Mouse (Mus musculus) heart, postnatal 0 days (tissue): Measurements from ENCODE around the gene Palb2. TPM values are rescaled to one million over a fixed set of nuclear protein-coding genes. Genes with fewer than 3 reads are reported as not detected.
A peak's percentile ranks its signal among the peaks of the same experiment; 100 is the strongest.
"Not testable (repeated sequence)": the region's sequence is repeated elsewhere in the genome, so short reads cannot be mapped to it uniquely, and the experiment has no call there.

Source experiments
- ATAC-seq: fragments of 200-750 bp; cut with Nextera tagmentation; 2 replicates; pipeline ENCODE4 v1.8.0; 2017; ENCODE audit warnings: low read depth, moderate number of reproducible peaks, moderate library complexity; ENCODE audit not compliant: insufficient read depth
- DNase-seq: peaks from one replicate; pipeline ENCODE4 v3.0.0-alpha.2; 2016; ENCODE audit warnings: low spot score
- H3K27ac ChIP-seq: fragments of 300-500 bp; sonication (generic); 2 replicates; pipeline ENCODE4 v1.5.1; 2014; ENCODE audit warnings: low read depth, mild to moderate bottlenecking
- H3K27me3 ChIP-seq: fragments of 300-500 bp; sonication (generic); 2 replicates; pipeline ENCODE4 v1.6.1; 2014; ENCODE audit warnings: low read length, mixed read lengths; ENCODE audit not compliant: control insufficient read depth, insufficient read depth
- H3K36me3 ChIP-seq: fragments of 300-500 bp; sonication (generic); replicated peaks from 2 replicates; pipeline ENCODE4 v1.6.1; 2014; ENCODE audit warnings: low read length, mixed read lengths; ENCODE audit not compliant: control insufficient read depth, insufficient read depth
- H3K4me1 ChIP-seq: fragments of 300-500 bp; sonication (generic); 2 replicates; pipeline ENCODE4 v1.6.1; 2014; ENCODE audit warnings: antibody characterized with exemption; ENCODE audit not compliant: control insufficient read depth, insufficient read depth
- H3K4me2 ChIP-seq: fragments of 300-500 bp; sonication (generic); 2 replicates; pipeline ENCODE4 v1.6.1; 2014; ENCODE audit warnings: low read depth, mild to moderate bottlenecking, low read length, moderate library complexity
- H3K4me3 ChIP-seq: fragments of 300-500 bp; sonication (generic); 2 replicates; pipeline ENCODE4 v1.5.1; 2014; ENCODE audit warnings: low read depth, low read length
- H3K9ac ChIP-seq: fragments of 300-500 bp; sonication (generic); replicated peaks from 2 replicates; pipeline ENCODE4 v1.6.1; 2014; ENCODE audit warnings: low read depth, low read length, mixed read lengths
- H3K9me3 ChIP-seq: fragments of 300-500 bp; sonication (generic); replicated peaks from 2 replicates; pipeline ENCODE4 v1.6.1; 2016; ENCODE audit warnings: low read length; ENCODE audit not compliant: control insufficient read depth
- CTCF ChIP-seq: IDR thresholded peaks from 2 replicates; pipeline ENCODE4 v1.5.1; 2016; ENCODE audit warnings: antibody characterized with exemption, control low read depth, low read depth
- EP300 ChIP-seq: IDR thresholded peaks from 2 replicates; pipeline ENCODE4 v1.6.1; 2016; ENCODE audit warnings: antibody characterized with exemption, low read depth
- WGBS: fragments of 180-500 bp; shearing (Covaris S2); extraction: QIAGEN DNeasy Blood & Tissue Kit; methylation state at CpG from one replicate; pipeline ENCODE4 v1.1.7; 2014; 5-methylcytosine and 5-hydroxymethylcytosine counted together
- polyA plus RNA-seq: library from polyadenylated mRNA; unstranded; fragments of >200 nt; fragmentation: Nextera tagmentation; extraction: Ambion mirVana; gene quantifications from 2 replicates; pipeline ENCODE4 v1.2.1, GENCODE M21; 2015
- total RNA-seq: library from RNA; depleted of rRNA; stranded (reverse); fragments of >200 nt; gene quantifications from 2 replicates; pipeline ENCODE4 v1.2.3, GENCODE M21; 2014; ENCODE audit warnings: low replicate concordance

Palb2 gene
- total and polyA plus RNA-seq, 2 experiments from 2014 or later: 2.4 to 6.4 TPM

- no peak overlapping the region for H3K27ac ChIP-seq
- H3K9me3 ChIP-seq: no peaks in the 10 kb centered on the region
- ATAC-seq: no peak
- H3K4me1 ChIP-seq: 0 out of 2 replicates have a peak, but pooled peaks cover 3% of the 10 kb centered on the region
- no peak overlapping the region for H3K4me2 ChIP-seq
- no peak overlapping the region for H3K4me3 ChIP-seq
- 90% methylated on average over 11 of the region's 11 CpGs for WGBS
- H3K27me3 ChIP-seq: no peaks in the 10 kb centered on the region
- DNase-seq: no peak
- no peak overlapping the region for H3K9ac ChIP-seq
- TF ChIP-seq CTCF: no peak
- TF ChIP-seq EP300: no peak
- peaks cover 32% of the 10 kb centered on the region for H3K36me3 ChIP-seq
Measured at GRCm38 (mm10) chr7:122126946-122127345, 5.8 kb downstream of the Palb2 start.

GRCm38 (mm10) chr7:122125636-122126035 lies 7.1 kb downstream of the Palb2 start:
- H3K27ac ChIP-seq: no peak overlapping the region
- H3K36me3 ChIP-seq: peaks cover 36% of the 10 kb centered on the region
- no peak for ATAC-seq
- no peak overlapping the region for H3K4me2 ChIP-seq
- no peaks in the 10 kb centered on the region for H3K9me3 ChIP-seq
- DNase-seq: no peak
- 72% methylated on average over 8 of the region's 8 CpGs for WGBS
- TF ChIP-seq EP300 (no peak), CTCF (no peak)
- H3K27me3 ChIP-seq: no peaks in the 10 kb centered on the region
- H3K9ac ChIP-seq: no peak overlapping the region
- no peaks in the 10 kb centered on the region for H3K4me1 ChIP-seq
- H3K4me3 ChIP-seq: no peak overlapping the region

- H3K4me3 ChIP-seq: no peak overlapping the region
- no peaks in the 10 kb centered on the region for H3K9me3 ChIP-seq
- DNase-seq: no peak
- no peaks in the 10 kb centered on the region for H3K27me3 ChIP-seq
- 72% methylated on average over 4 of the region's 4 CpGs for WGBS
- no peak overlapping the region for H3K27ac ChIP-seq
- no peak for TF ChIP-seq EP300
- no peak for TF ChIP-seq CTCF
- H3K36me3 ChIP-seq: peaks cover 44% of the 10 kb centered on the region
- ATAC-seq: no peak
- H3K4me2 ChIP-seq: no peak overlapping the region
- H3K4me1 ChIP-seq: no peaks in the 10 kb centered on the region
- H3K9ac ChIP-seq: no peak overlapping the region
Measured at GRCm38 (mm10) chr7:122123518-122123917, 9.3 kb downstream of the Palb2 start.

GRCm38 (mm10) chr7:122108206-122108605 lies 24.6 kb downstream of the Palb2 start:
- Histone ChIP-seq H3K27me3 (no peaks in the 10 kb centered on the region), H3K27ac (no peak overlapping the region), H3K4me1 (no peaks in the 10 kb centered on the region), H3K36me3 (peaks cover 14% of the 10 kb centered on the region; the same call in 1 of the 2 replicates), H3K4me2 (no peak overlapping the region), H3K4me3 (no peak overlapping the region), H3K9ac (no peak overlapping the region), H3K9me3 (no peaks in the 10 kb centered on the region)
- ATAC-seq (no peak), DNase-seq (no peak)
- TF ChIP-seq EP300: no peak
- no peak for TF ChIP-seq CTCF
- 89% methylated on average over 6 of the region's 6 CpGs for WGBS

- peaks cover 19% of the 10 kb centered on the region for H3K36me3 ChIP-seq
- peak within 1 kb of the TSS; percentile 82 for H3K4me2 ChIP-seq
- H3K27ac ChIP-seq: peak within 1 kb of the TSS; percentile 79
- peak within 1 kb of the TSS; percentile 92 for H3K9ac ChIP-seq
- WGBS: under 1% methylated on average over 31 of the region's 43 CpGs
- H3K4me3 ChIP-seq: peak within 1 kb of the TSS; percentile 87
- peaks cover 10% of the 10 kb centered on the region; the same call in 1 of the 2 replicates for H3K4me1 ChIP-seq
- no peaks in the 10 kb centered on the region for H3K9me3 ChIP-seq
- TF ChIP-seq EP300: peak; percentile 55
- TF ChIP-seq CTCF: peak; percentile 70
- no peaks in the 10 kb centered on the region for H3K27me3 ChIP-seq
- DNase-seq: peak; percentile 88
- ATAC-seq: peak; percentile 98
Measured at GRCm38 (mm10) chr7:122101747-122102244, 31.0 kb downstream of the Palb2 start, which contains the start of gene Ndufab1. Ndufab1 (minus strand) TSS chr7:122101886.

GRCm38 (mm10) chr7:122101014-122101746 lies 31.6 kb downstream of the Palb2 start:
- ATAC-seq: peak; percentile 77
- WGBS: 3% methylated on average over 25 of the region's 28 CpGs
- not testable (repeated sequence) for H3K27me3 ChIP-seq, DNase-seq, H3K9me3 ChIP-seq
- Histone ChIP-seq H3K4me3 (peak overlapping the region; percentile 87), H3K4me1 (peaks cover 10% of the 10 kb centered on the region; the same call in 1 of the 2 replicates), H3K27ac (peak overlapping the region; percentile 79), H3K9ac (peak overlapping the region; percentile 92), H3K36me3 (peaks cover 25% of the 10 kb centered on the region), H3K4me2 (peak overlapping the region; percentile 82)
